Mouse (Mus musculus) embryo, embryonic 11 days (tissue): ENCODE results near the gene Pax3.

Source experiments
- DNase-seq: peaks from one replicate; pipeline ENCODE4 v3.0.0-alpha.2; 2015

The Pax3 gene

GRCm38 (mm10) chr1:78060850-78061249 lies 136.1 kb downstream of the Pax3 start:
- DNase-seq = no peak

DNA sequence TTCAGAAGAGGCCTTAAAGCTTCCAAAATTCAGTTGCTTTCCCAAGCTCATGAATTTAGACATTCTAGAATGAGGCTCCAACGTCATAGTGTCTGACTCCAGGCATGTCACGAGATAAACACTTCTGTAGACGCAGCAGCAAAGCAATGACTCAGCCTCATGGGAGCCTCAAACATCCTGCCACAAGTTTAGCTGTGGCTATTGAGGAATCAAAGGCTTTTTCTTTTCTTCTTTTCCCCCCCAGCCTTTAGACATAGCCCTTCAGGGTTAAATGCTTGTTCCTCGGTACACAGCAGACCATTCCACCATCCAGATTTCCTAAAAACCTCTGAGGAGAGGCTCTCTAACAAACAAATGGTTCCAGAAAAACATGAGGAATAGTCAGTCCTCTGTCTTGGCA lies 139.0 kb downstream of the Pax3 start:
- DNase-seq = no peak

GRCm38 (mm10) chr1:78053677-78054076 lies 143.3 kb downstream of the Pax3 start:
- no peak for DNase-seq
